Mouse (Mus musculus): ENCODE data around the gene Lss.

Gene Lss

GRCm38 (mm10) chr10:76531375-76531774 lies at the start of gene Lss:
Lss (plus strand) TSS chr10:76531588.
- peak; percentile 95 for DNase-seq (ENCODE audit: low spot score in 2 of 2)

- no peak for DNase-seq (ENCODE audit: low spot score in 2 of 2)
Measured at GRCm38 (mm10) chr10:76486302-76486701, 45.1 kb upstream of the Lss start.

GRCm38 (mm10) chr10:76488265-76488664 lies 43.1 kb upstream of the Lss start:
- no peak for DNase-seq (ENCODE audit: low spot score in 2 of 2)

GRCm38 (mm10) chr10:76489205-76489604 lies 42.2 kb upstream of the Lss start:
- DNase-seq (ENCODE audit: low spot score in 2 of 2) = no peak

GRCm38 (mm10) chr10:76493527-76493926 lies 37.9 kb upstream of the Lss start:
- no peak for DNase-seq (ENCODE audit: low spot score in 2 of 2)

GRCm38 (mm10) chr10:76495501-76495900 lies 35.9 kb upstream of the Lss start:
- DNase-seq (ENCODE audit: low spot score in 2 of 2) = no peak

- no peak for DNase-seq (ENCODE audit: low spot score in 2 of 2)
Measured at GRCm38 (mm10) chr10:76496366-76496765, 35.0 kb upstream of the Lss start.

GRCm38 (mm10) chr10:76497522-76497921 lies 33.9 kb upstream of the Lss start:
- DNase-seq (ENCODE audit: low spot score in 2 of 2) = no peak

- no peak for DNase-seq (ENCODE audit: low spot score in 2 of 2)
Measured at GRCm38 (mm10) chr10:76504271-76504943, 27.0 kb upstream of the Lss start.

GRCm38 (mm10) chr10:76505865-76506264 lies 25.5 kb upstream of the Lss start:
- DNase-seq (ENCODE audit: low spot score in 2 of 2) = no peak

GRCm38 (mm10) chr10:76512965-76513583 lies 18.3 kb upstream of the Lss start:
- peak; percentile 49 to 67 for DNase-seq (ENCODE audit: low spot score in 2 of 2)

GRCm38 (mm10) chr10:76530922-76531321 lies 466 bp upstream of the Lss start:
- no peak for DNase-seq (ENCODE audit: low spot score in 2 of 2)

GRCm38 (mm10) chr10:76531828-76532227 lies 440 bp downstream of the Lss start:
- DNase-seq (ENCODE audit: low spot score in 2 of 2) = no peak

- no peak for DNase-seq (ENCODE audit: low spot score in 2 of 2)
Measured at GRCm38 (mm10) chr10:76535526-76535925, 4.1 kb downstream of the Lss start.

- peak in 1 of 2 experiments; percentile 25 for DNase-seq (ENCODE audit: low spot score in 2 of 2)
Measured at GRCm38 (mm10) chr10:76537619-76538018, 6.2 kb downstream of the Lss start.

- DNase-seq (ENCODE audit: low spot score in 2 of 2) = no peak
Measured at GRCm38 (mm10) chr10:76541336-76542085, 10.1 kb downstream of the Lss start.

GRCm38 (mm10) chr10:76542636-76543375 lies 11.4 kb downstream of the Lss start:
- DNase-seq (ENCODE audit: low spot score in 2 of 2) = no peak

GRCm38 (mm10) chr10:76546566-76546965 lies 15.2 kb downstream of the Lss start:
- DNase-seq (ENCODE audit: low spot score in 2 of 2) = no peak

- no peak for DNase-seq (ENCODE audit: low spot score in 2 of 2)
Measured at GRCm38 (mm10) chr10:76548218-76548617, 16.8 kb downstream of the Lss start.

- DNase-seq (ENCODE audit: low spot score in 2 of 2) = no peak
Measured at GRCm38 (mm10) chr10:76550458-76550857, 19.1 kb downstream of the Lss start.

GRCm38 (mm10) chr10:76551556-76551955 lies 20.2 kb downstream of the Lss start:
- DNase-seq (ENCODE audit: low spot score in 2 of 2) = no peak

GRCm38 (mm10) chr10:76554061-76554460 lies 22.7 kb downstream of the Lss start:
- DNase-seq (ENCODE audit: low spot score in 2 of 2) = no peak
